Mouse (Mus musculus) heart, adult 18-20 months (tissue): ENCODE results near the gene Primpol. TPM values are rescaled to one million over a fixed set of nuclear protein-coding genes. Genes with fewer than 3 reads are reported as not detected.
"Not testable (repeated sequence)": the region's sequence is repeated elsewhere in the genome, so short reads cannot be mapped to it uniquely, and the experiment has no call there.

Experiments
- DNase-seq, 2 experiments: peaks; one replicate each; pipeline ENCODE4 v3.0.0; 2021 to 2022; ENCODE audit warnings: mixed read lengths in 1 of 2
- total RNA-seq, 2 experiments: library from RNA; stranded (reverse); gene quantifications; 2 replicates each; pipeline ENCODE4 v1.2.3; 2021

The Primpol gene
- total RNA-seq, 2 experiments from 2014 or later: 2.1 to 2.6 TPM

DNA sequence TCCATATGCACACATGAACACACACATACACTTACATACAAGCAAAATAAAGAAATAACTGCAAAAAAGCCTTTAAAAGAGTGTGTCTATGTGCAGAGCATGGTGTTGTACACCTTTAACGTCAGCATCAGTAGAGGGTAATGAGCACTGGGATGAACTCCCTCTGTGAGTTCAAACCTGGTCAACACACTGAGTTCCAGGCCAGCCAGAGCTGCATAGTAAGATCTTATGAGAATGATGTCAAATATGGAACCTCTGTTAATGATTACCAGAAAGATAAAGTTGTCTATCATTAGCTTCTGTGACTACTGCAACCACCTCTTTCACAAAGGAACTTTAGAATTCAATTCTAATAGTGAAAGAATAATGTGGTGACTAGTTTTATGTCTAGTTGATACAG, 10.1 kb downstream of the Primpol start:
- no peak for DNase-seq

DNA sequence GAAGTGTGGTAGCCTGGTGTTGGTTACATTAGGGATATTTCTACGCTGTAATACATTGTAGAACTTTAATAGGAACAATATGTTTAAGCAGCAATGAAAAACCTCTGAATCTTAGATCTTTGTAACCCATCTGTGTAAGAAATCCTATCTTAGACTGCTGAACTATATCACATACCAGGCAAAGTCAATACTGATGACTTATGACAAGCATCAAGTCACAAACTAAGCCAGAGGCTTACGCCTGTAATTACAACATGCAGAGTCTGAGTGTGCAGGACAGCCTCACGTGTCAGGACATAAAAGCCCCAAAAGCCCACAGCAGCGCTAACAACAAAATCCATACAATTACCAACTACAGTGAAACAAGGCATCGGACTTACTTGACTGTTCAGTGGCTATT, 13.4 kb downstream of the Primpol start:
- no peak for DNase-seq

DNA sequence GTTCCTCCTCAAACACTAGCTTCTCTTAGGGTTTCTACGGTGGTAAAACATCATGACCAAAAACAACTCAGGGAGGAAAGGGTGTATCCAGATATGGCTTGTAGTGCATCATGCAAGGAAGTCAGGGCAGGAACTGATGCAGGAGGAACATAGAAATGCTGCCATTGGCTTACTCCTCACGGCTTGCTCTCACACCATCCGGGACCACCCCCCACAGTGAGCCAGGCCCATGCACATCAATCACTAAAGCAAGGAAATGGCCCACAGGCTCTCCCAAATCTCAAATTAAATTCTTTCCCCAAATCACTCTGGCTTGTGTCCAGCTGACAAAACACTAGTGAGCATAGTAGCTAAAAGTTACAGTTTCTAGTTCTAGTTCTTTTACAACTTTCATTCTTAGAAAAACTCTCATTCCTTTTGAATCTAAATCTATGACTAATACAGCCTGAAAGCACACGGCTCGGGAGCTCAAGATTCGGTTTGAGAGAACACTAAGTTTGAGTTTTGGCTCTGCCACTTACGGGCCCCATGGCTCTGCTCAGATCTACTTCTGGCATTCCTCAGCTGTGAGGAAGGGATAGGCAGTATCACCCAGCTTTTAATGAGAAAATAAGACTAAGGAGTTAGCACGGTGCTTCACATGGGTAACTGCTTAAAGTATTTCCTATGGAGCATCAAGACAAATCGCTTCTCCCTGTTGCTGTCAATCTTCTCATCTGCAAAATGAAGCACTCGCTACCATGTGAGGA, 15.9 kb downstream of the Primpol start:
- DNase-seq: no peak

DNA sequence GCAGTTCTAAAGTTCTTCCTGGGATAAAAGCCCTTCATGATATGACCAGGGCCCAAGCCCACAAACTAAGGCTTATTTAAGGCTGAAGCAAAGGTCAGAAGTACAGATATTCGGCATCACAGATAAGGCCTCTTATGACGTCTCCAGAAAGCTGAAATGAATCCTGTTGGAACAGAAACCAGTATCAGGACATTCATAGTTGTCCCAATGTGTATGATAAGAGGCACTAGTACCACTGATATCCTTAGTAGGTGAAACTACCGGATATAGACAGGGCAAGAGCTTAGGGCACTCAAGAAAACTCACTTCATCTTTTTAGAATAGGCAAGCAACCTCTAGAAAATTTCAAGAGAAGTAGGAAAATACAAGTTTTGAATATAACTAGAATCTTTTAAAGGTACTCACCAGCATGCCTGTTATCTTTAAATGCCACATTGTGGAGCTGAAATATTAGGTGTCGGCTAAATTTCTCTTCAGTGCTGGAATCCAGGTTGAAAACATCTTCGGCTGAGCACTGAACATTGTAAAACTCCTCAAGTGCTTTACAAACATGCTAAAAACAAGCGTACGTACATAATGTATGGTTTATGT, 17.6 kb downstream of the Primpol start:
- DNase-seq: no peak

DNA sequence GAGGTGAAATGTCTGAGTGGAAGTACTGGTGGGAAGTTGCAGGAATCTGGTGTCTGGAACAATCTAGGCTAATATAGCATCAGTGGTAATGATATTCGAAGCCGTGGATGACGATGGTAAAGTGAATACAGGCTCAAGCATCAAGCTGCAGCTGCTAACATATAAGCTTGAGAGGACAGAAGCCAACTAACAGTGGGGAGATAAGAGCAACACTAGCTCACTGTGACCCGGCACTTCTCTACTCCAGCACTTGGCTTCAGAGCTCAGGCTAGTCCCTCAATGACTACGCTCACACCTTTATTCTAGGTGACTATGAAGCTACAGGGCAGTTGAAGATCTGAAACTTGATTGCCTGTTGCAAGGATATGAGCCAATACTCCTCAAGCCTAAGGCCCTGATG, 18.3 kb downstream of the Primpol start:
- DNase-seq: no peak

DNA sequence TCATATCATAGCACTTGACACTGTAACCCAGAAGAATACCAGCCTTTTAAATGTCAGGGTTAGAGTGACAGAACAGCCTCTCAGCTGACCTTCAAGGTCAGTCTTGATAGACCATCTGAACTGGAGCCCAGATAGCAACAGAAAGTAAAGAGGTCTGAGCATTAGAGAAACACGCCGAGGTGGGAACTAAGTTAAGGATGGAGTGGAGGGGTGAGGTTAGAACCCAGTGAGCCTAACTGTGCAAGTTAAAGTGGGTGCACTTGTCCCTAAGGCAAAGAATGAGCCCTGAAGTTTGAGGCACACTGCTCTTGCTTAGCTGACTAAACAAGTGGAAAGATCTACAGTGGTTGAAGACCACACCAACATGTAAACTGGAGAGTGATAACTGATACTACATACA, 18.9 kb downstream of the Primpol start:
- DNase-seq: no peak

DNA sequence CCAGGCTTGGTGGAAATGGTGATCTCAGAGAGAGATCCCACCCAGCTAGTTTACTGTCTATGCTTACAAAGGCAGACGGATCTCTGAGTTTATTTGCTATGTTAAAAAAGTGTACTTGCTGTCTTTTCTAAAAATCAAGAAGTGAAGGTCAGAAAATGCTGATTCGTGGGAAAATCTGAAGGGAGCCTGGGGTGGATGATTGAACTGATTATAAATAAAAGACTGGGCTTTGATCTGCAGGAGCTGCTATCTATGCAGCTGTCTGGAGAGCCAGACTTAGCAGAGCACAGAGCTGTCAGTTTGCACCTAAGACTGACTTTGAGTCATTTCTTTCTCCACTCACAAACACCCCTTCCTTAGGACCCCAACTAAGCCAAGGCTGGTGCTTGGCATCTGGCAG, 19.6 kb downstream of the Primpol start:
- DNase-seq: no peak

DNA sequence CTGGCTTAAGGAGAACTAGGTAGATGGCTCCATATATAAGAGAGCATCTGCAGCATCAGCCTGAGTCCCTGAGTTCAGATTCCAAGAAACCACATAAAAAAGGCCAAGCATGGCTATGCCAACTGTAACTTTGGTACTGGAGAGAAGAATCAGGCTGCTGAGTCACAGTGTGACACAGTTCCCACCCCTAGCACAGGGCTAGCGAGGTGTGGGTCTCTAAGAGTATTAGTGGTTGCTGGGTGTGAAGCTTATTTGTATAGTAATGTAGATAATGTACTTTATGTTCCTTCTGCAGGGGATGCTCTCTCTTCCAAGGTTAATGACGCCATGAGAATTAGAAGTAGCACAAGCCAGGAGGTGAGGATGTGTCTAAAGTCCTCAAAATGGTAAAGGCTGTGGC, 20.5 kb downstream of the Primpol start:
- no peak for DNase-seq

DNA sequence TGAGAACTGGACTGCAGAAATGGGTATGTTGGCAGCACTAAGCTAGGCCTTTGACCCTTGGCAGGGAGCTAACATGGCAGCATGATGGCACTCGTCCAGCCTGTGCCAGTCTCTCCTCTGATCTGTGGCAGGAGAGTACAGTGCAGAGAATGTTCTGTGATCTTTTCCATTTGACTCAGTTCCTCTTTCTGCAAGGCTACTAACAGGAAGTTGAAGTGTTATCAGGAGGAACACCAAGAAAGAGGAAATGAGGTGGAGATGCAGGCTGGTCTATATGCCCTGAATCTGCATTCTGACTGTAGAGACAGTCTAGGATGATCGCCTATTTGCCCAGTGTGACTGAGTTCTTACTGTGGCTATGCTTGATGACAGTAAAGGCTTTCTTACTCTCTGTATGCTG, 21.4 kb downstream of the Primpol start:
- peak; percentile 20 to 59 for DNase-seq

DNA sequence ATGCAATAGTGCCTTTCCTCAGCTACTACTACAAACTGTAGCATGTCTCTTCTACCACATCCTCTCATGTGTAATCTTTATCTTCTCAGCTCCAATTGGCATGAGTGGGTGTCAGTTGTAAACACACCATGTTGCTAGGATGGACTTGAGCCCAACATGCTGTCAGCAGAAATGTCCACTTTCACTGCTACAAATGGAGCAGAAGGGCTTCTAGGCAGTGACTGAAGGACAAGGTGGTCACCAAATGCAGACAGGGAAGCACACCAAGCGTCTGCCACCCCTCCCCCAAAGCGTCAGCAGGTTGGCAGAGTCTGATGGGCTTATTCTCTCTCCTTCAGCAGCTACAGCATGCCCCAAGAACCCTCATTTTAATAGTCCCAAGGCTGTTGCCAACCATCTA, 23.2 kb downstream of the Primpol start:
- peak; percentile 12 to 15 for DNase-seq

DNA sequence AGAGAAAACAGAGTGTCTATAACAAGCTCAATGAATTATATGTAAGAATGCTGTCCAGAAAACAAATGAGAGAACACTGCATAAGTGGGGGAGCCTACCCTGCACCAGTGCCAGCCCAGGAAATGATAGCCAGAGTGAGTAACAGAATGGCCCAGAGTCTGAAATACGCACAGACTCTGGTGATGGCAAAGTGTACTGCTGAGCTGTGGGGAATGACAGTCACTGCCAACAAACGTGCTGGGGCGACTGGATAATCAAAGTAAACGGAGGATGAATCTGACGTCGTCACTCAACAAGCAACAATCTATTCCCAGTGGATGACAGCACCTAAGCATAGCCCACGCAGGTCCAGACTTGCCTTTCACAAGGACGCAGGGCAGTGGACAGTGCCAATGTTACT, 23.9 kb downstream of the Primpol start:
- no peak for DNase-seq

DNA sequence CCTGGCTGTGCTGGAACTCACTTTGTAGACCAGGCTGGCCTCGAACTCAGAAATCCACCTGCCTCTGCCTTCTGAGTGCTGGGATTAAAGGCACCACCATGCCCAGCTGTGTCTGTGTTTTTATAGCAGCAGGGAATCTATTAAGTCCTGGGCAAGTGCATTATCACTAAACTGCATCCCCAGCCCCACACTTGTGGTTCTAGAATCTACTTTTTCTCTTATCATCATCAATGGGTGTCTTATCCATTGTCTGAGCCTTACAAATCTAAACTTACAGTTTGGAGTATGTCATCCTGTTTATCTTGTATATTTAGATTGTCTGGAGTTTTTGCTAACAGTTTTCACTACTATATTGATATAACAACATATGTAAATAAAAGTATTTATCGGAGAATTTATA, 28.3 kb downstream of the Primpol start:
- no peak for DNase-seq

DNA sequence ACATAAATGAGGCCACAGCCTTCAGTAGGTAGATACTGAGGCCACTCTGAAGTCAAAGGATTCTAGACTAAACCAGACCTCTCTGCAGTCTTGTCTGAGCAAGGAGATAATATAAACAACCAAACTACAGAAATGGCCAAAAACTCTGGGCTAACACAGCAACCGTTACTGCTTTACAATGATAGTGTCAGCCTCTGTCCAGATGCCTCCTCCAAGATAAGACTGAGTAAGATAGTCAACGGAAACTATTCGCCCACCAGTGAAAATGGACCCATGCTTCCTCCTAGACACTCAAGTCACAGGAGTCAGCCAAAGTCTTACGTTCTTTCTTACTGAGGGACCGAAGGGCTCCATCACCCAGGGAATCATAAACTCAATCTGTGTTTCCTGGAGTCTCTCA, 29.1 kb downstream of the Primpol start:
- DNase-seq: no peak

DNA sequence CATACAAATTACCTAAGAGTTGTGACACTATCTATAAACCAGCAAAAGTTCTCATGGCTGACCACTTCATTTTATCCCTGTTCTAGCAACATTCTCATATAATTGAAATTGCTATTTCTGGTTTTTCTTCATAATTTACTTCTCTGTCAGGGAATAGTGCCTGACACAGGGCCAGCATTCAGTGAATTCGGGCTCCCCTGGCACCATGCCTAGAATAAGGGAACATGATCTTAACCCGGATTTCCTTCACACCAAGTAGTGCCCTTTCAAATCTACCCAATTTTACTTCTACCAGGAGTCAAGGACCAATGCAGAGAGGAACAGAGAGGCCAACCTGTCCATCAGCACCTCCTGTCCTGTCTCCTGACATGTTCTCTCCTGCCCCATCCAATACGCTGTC, 31.4 kb downstream of the Primpol start:
- no peak for DNase-seq

DNA sequence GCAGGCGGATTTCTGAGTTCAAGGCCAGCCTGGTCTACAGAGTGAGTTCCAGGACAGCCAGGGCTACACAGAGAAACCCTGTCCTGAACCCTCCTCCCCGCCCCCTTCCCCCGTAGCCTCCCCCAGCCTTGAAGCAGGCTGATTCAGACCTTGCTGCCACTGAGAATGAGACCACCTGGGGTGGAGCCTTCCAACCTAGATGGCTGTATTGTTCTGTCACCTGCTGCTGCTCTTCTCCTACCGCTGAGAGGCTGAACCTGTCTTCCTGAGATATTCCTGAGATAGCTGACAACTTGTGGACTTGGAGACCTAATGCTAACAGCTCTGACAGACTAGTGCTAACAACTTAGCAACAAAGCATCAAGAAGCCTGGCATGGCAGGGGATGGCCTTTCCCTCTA, 32.7 kb downstream of the Primpol start:
- not testable (repeated sequence) for DNase-seq

DNA sequence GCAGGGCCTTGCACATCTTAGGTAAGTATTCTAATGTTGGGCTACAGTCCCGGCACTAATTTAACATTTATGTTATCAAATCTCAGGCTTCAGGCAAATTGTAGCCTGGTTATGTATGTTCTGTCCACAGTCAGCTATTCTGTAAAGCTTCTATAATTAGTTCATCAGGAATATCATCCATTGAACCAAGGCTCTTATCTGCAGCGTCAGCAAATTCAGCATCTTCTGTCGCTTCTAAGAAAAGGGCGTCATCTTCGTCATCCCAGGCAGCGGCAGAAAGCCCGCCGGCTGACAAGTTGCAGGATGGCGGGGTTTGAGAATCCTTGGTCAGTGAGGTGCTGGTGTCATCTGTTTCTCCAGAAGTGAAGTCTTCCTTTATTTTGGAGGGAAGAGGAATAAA, 38.2 kb downstream of the Primpol start:
- DNase-seq: no peak

DNA sequence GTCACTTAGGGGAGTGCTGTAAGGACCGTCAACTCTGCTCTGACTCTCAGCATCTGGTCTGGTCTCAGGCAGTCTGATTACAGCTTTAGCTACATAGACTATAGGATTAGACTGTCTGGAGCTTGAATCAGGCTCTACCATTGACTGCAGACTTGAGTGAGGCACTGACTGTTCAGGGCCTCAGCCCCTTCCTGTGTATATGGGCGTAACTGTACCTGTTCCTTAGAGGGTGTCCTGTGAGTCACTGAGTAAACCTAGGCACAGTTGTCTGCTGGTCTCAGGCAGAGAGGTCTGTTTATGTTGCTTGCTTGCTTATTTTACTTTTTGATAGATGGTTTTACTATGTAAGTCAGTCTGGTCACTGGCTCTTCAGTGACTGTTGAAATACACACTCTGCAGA, 43.0 kb downstream of the Primpol start:
- no peak for DNase-seq

DNA sequence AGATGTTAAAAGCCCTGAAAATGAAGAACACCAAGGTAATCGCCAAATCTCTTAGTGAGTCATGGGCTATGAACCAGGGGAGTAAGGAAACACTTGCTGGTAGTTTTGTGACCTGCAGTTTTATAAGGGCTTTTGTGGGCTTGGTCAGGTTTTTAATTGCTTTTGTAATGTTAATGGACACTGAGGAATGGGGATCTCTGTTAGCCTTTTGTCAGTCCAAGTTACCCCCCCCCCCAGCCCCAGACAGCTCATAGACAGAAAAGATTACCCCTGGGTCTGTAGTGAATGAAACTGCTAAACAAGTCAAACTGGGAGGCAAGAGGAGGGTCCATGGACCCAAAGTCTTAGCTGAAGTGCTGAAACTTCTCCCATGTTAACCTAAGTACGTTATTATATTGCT, 43.6 kb downstream of the Primpol start:
- DNase-seq: no peak

DNA sequence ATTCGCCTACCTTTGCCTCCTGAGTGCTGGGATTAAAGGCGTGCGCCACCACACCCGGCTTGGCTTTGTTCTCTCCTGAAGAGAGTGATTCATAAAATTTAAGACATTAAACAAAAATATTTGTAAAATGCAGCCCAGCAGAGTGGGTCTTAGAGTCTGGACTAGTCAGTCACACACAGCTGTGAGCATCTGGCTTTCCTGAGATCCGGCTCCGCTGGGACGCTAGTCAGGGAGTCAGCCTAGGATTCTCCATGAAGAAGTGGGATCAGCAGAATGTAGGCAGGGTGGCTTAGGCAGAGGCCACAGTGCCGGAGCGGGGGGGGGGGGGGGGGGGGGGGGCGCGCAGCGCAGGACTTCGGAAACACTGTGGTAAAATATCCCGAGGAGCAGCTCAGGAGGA, 46.3 kb downstream of the Primpol start:
- peak; percentile 17 to 24 for DNase-seq

DNA sequence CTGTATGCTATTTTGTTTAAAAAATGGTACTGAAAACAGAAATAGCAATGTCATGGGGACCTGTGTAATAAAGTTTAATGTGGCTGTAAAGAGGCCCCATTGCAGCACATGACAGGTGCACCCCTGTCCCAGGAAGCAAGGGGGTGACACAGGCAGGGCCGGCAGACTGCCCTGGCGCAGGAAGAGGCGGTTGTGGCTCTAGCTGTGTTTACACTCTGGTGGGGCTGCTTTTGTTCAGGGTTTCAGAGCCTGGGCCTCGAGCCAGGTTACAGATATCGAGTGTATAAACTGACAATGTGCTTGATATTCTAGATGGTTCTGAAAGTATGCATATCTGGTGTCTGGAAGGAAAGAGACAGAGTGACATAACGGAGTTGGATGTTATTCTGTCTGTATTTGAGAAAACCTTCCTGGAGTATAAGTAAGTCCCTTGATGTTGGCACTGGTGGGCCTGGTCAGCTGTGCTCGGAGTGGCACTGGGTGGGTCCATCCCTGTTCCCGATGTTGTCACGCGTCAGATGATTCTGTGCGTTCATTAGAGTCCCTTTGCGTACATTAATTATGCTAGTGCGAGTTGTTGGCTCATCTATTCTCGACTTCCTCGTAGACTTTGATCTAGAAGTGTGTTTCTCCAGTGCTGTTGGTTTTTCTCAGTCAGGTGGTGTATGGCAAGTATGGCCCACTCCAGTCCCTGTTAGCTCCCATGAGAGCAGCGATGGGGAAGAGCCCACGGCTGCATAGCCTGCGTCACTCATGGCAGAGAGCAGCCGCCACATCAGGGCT, 47.2 kb downstream of the Primpol start:
- no peak for DNase-seq

DNA sequence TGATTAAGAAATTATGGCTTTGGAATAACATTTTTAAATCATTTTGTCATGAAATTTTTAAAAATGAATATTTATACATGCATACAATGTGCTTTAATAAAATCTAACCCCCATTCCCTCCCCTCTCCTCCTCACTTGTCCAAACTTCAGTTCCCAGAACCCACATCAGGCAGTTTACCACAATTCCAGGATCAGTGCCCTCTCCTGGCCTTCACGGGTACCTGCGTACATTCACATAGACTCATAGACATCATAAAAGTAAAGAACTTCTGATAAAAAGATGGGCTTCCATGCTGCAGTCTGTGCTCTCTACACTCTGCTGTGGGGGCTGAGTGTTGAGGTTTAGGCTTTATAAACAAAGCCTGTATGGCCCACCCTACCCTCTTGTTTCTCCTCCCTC, 48.1 kb downstream of the Primpol start:
- DNase-seq: no peak

DNA sequence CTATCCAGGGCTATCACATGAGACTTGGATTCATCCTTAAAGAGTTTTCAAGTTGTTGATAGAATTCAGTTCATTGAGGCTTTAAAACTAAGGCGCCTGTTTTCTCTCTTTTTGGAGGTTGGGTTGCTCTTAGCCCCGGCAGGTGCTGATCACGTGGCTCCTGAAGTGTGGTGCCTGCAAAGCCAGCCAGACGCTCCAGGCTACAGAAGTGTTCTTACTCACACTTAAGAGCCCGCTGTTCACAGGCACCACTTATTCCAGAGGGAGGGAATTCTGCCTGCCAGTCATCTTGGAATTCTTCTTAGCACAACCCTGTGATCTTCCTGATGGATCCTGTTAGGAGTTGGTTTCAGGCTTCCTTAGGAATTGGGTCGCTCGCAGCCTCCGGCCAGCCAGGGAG, 49.1 kb downstream of the Primpol start:
- DNase-seq: no peak

DNA sequence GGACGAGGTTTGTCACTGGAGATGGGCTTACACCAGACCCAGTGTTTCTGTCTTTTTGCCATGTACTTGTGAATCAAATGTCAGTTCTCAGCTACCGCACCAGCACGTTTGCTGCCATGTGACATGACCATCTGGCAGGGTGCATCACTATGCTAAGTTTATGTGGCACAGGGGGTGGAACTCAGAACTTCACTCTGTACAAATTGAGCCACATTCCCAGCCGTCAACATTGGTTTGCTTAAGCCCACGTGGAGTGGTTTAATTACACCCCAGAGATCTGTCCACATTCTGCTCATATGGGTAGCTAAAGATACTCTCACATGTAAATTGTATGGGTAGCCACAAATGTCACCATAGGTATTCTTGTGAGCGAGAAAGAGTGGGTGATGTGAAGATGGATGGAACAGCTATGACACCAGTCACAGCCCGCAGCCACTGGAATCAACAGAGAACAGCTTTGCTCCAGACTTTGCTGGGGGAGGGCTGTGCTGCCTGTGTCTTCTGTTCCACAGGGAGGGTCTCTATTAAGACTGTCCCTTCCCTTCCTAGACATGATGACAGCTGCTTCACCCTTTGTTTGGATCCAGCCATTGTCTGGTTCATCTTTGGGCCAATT, 50.0 kb downstream of the Primpol start:
- DNase-seq: no peak
